Mouse (Mus musculus) embryonic facial prominence, embryonic 14.5 days (tissue): Measurements from ENCODE around the gene Cacnb3. TPM values are rescaled to one million over a fixed set of nuclear protein-coding genes. Genes with fewer than 3 reads are reported as not detected.

Experiments
- ATAC-seq: fragments of 200-750 bp; cut with Nextera tagmentation; 2 replicates; pipeline ENCODE4 v1.8.0; 2017; ENCODE audit warnings: low read depth, moderate number of reproducible peaks, moderate TSS enrichment
- DNase-seq: peaks from one replicate; pipeline ENCODE4 v3.0.0-alpha.2; 2015; ENCODE audit warnings: low spot score
- H3K27ac ChIP-seq: fragments of 300-500 bp; sonication (generic); replicated peaks from 2 replicates; pipeline ENCODE4 v1.5.1; 2014; ENCODE audit warnings: low read depth, mild to moderate bottlenecking, low read length, moderate library complexity
- H3K27me3 ChIP-seq: fragments of 300-500 bp; sonication (generic); replicated peaks from 2 replicates; pipeline ENCODE4 v1.6.1; 2014; ENCODE audit warnings: low read length; ENCODE audit not compliant: control insufficient read depth, insufficient read depth
- H3K36me3 ChIP-seq: fragments of 300-500 bp; sonication (generic); 2 replicates; pipeline ENCODE4 v1.6.1; 2014; ENCODE audit warnings: low read length, mixed read lengths; ENCODE audit not compliant: control insufficient read depth, insufficient read depth
- H3K4me1 ChIP-seq: fragments of 300-500 bp; sonication (generic); 2 replicates; pipeline ENCODE4 v1.6.1; 2014; ENCODE audit warnings: antibody characterized with exemption, low read length; ENCODE audit not compliant: control insufficient read depth, insufficient read depth
- H3K4me2 ChIP-seq: fragments of 300-500 bp; sonication (generic); 2 replicates; pipeline ENCODE4 v1.6.1; 2014; ENCODE audit warnings: low read depth, mild to moderate bottlenecking, low read length, moderate library complexity, mixed read lengths
- H3K4me3 ChIP-seq: fragments of 300-500 bp; sonication (generic); 2 replicates; pipeline ENCODE4 v1.5.1; 2014; ENCODE audit warnings: low read depth, mild to moderate bottlenecking, low read length
- H3K9ac ChIP-seq: fragments of 300-500 bp; sonication (generic); 2 replicates; pipeline ENCODE4 v1.6.1; 2014; ENCODE audit warnings: low read depth, mild to moderate bottlenecking, low read length, moderate library complexity, mixed read lengths
- H3K9me3 ChIP-seq: fragments of 300-500 bp; sonication (generic); 2 replicates; pipeline ENCODE4 v1.6.1; 2016; ENCODE audit warnings: low read length; ENCODE audit not compliant: control insufficient read depth
- WGBS: fragments of 180-500 bp; shearing (Covaris S2); extraction: QIAGEN DNeasy Blood & Tissue Kit; methylation state at CpG from one replicate; pipeline ENCODE4 v1.1.7; 2014; 5-methylcytosine and 5-hydroxymethylcytosine counted together
- polyA plus RNA-seq: library from polyadenylated mRNA; unstranded; fragments of >200 nt; fragmentation: Nextera tagmentation; extraction: Ambion mirVana; gene quantifications from 2 replicates; pipeline ENCODE4 v1.2.1, GENCODE M21; 2014

Cacnb3 gene
- polyA plus RNA-seq, 1 experiment from 2014 or later = 29.0 TPM

DNA sequence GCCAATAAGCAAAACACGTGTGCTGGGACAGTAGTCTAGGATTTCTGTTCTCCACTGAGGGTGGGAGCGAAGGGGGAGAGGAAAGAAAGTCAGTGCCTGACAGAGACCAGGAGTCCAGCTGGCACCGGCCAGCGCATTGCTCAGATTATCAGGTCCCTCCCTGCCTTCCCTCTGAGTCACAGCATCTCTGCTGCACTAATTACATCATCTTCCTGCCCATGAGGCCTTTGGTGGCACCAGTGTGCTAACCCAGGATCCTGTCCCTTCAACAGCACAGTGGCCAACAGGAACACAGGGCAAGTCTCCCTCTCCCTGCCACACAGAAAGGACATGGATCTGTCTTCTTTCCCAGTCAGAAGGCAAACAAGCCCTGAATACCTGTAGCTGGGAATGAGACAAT lies 42.0 kb downstream of the Cacnb3 start:
- Histone ChIP-seq H3K4me2 (no peak overlapping the region), H3K4me3 (no peak overlapping the region), H3K9ac (no peak overlapping the region), H3K27me3 (peaks cover 37% of the 10 kb centered on the region), H3K36me3 (no peaks in the 10 kb centered on the region), H3K4me1 (0 out of 2 replicates have a peak, but pooled peaks cover 4% of the 10 kb centered on the region), H3K27ac (no peak overlapping the region), H3K9me3 (no peaks in the 10 kb centered on the region)
- 78% methylated on average over 4 of the region's 4 CpGs for WGBS
- DNase-seq = no peak
- ATAC-seq = no peak

DNA sequence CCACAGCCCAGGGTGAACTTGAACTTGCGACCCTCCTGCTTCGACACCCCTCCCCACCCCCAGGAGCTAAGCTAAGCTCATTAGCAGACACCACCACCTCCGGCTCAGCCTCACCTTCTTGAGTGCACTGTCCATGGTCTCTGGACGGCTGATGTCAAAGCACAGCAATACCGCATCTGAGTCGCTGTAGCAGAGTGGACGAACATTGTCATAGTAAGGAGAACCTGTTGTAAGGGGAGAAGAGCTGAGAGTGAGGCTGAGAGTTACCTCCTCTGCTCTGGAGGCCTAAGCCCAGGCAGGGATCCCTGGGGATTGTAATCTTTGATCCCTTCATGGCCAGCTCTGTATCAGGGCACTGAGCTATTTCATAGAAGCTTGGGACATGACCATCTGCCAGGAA lies 43.1 kb downstream of the Cacnb3 start:
- H3K36me3 ChIP-seq = no peaks in the 10 kb centered on the region
- no peak overlapping the region for H3K4me2 ChIP-seq
- H3K4me1 ChIP-seq = 0 out of 2 replicates have a peak, but pooled peaks cover 4% of the 10 kb centered on the region
- H3K27me3 ChIP-seq = peaks cover 44% of the 10 kb centered on the region
- H3K4me3 ChIP-seq = no peak overlapping the region
- ATAC-seq (no peak), DNase-seq (no peak)
- H3K9me3 ChIP-seq = no peaks in the 10 kb centered on the region
- WGBS = 76% methylated on average over 7 of the region's 7 CpGs
- no peak overlapping the region for H3K27ac ChIP-seq
- H3K9ac ChIP-seq = no peak overlapping the region

DNA sequence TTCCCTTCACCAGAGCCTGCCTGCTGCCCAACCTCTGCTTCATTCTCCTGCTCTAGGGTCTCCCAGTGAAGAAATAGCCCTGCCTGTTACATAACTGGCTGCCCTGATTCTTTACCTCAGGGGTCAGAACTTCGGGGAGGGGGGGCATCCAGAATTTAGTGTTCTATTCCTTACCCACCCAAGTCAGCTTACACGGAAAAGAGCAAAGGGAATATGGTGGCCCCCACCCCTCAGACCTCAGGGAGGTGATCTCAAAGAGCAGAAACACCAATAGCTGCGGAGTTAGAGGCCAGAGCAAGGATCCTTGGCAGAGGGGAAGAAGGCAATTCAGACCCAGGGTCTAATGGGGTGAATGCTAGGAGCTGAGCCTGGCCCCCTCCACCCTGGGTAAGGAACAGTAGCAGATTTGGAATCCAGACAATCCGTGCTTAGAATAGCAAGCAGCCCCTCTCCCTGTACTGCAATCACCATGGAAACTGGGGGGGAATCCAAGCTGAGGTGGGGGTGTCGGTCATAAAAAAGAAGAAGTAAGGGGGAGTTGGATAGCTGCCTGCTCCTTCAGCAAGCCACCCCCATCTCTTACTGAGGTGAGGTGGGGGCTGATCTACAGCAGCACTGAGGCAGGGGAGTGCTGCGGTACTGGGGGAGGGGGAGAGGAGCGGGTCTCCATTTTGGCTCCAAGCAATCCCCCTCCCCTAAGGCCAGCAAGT lies 43.8 kb downstream of the Cacnb3 start:
- H3K4me1 ChIP-seq = 0 out of 2 replicates have a peak, but pooled peaks cover 4% of the 10 kb centered on the region
- H3K27ac ChIP-seq = no peak overlapping the region
- no peak overlapping the region for H3K9ac ChIP-seq
- ATAC-seq (no peak), DNase-seq (no peak)
- WGBS = 41% methylated on average over 7 of the region's 7 CpGs
- H3K9me3 ChIP-seq = no peaks in the 10 kb centered on the region
- peaks cover 44% of the 10 kb centered on the region for H3K27me3 ChIP-seq
- 0 out of 2 replicates have a peak overlapping the region, but pooled peaks have one; percentile 65 for H3K4me2 ChIP-seq
- no peaks in the 10 kb centered on the region for H3K36me3 ChIP-seq
- H3K4me3 ChIP-seq = no peak overlapping the region

DNA sequence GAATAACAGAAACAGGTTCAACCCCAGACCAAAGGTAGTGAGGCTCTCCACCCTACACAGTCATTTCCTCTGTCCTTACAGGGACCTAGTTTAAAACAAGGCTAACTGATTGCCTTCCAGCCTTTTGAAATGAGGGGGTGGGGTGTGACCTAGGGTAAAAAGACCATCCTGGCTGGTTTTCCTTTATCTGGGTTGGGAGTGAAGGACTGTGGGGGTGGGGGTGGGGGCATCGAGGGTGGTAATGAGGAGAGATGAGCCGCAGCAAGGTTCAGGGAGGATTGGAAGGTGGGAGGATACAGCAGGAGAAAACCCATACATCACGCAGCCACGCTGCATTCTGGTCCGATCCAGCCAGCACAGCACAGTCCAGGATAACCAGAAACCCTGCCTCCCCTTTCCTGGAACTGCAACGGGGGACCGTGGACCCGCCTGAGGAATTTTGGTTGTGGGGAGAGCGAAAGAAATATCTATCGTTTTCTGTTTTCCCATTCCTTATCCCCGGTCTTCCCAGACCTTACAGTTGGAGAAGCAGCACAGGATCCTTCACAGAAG lies 44.4 kb downstream of the Cacnb3 start:
- WGBS = 22% methylated on average over 11 of the region's 11 CpGs

DNA sequence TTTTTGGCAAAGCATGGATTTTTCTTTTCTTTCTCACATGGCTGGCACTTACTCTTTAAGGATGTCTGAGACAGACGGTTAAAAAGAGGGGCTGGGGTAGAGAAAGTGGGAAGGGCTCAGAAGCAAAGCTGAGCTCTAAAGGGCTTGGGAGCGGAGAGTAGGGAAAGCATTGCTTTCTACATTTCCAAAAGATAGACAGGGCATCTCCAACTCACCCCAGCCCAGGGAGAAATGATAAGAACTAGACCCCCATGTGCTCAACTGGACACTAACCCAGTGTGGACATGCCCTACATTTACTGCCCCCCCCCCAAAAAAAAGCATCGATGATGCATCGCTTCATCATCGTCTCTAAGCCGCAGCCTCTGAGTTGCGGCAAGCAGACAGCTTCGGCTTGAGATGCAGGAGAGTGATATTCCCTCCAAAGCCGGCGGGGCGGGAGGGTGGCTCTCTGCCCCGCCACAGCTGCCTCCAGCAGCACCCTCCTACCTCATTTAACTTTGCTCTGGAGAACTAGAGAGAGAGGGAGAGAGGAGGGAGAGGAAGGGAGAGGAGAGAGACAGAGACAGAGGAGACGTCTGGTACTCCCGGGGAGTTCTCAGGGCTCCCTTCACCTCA lies 45.1 kb downstream of the Cacnb3 start:
- Histone ChIP-seq H3K27ac (no peak overlapping the region), H3K9ac (no peak overlapping the region), H3K9me3 (no peaks in the 10 kb centered on the region), H3K27me3 (peaks cover 44% of the 10 kb centered on the region), H3K4me2 (peak overlapping the region; percentile 65; the same call in 1 of the 2 replicates), H3K36me3 (no peaks in the 10 kb centered on the region), H3K4me1 (0 out of 2 replicates have a peak, but pooled peaks cover 4% of the 10 kb centered on the region), H3K4me3 (no peak overlapping the region; the same call in 1 of the 2 replicates)
- DNase-seq (no peak), ATAC-seq (no peak)
- WGBS = 6% methylated on average over 14 of the region's 14 CpGs

More for the DNA sequence above, 44.4 kb downstream of the Cacnb3 start:
- Histone ChIP-seq H3K36me3 (no peaks in the 10 kb centered on the region), H3K4me2 (0 out of 2 replicates have a peak overlapping the region, but pooled peaks have one; percentile 65), H3K27me3 (peaks cover 44% of the 10 kb centered on the region), H3K4me1 (0 out of 2 replicates have a peak, but pooled peaks cover 4% of the 10 kb centered on the region), H3K9ac (0 out of 2 replicates have a peak overlapping the region, but pooled peaks have one; percentile 30), H3K27ac (no peak overlapping the region), H3K9me3 (no peaks in the 10 kb centered on the region), H3K4me3 (no peak overlapping the region; the same call in 1 of the 2 replicates)
- ATAC-seq (no peak), DNase-seq (no peak)

DNA sequence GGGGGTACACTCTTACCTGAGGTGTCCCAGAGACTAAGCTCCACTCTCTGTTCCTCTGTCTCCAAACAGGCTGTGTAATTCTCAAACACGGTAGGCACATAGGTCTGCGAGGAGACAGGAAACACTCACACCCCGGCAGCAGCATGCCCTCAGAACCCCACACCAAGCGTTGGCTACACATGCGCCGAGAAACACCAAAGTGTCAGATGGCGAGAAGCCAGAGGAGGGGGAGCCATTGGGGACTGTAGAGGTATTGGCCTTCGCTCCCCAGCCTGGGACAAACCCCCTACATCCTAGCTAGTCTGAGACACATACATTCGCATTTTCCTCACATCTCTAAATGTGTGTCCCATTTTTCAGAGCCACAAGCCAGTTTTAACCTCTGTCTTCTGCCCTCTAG lies 45.8 kb downstream of the Cacnb3 start:
- 1% methylated on average over 9 of the region's 9 CpGs for WGBS
- H3K9ac ChIP-seq = no peak overlapping the region
- peaks cover 44% of the 10 kb centered on the region for H3K27me3 ChIP-seq

DNA sequence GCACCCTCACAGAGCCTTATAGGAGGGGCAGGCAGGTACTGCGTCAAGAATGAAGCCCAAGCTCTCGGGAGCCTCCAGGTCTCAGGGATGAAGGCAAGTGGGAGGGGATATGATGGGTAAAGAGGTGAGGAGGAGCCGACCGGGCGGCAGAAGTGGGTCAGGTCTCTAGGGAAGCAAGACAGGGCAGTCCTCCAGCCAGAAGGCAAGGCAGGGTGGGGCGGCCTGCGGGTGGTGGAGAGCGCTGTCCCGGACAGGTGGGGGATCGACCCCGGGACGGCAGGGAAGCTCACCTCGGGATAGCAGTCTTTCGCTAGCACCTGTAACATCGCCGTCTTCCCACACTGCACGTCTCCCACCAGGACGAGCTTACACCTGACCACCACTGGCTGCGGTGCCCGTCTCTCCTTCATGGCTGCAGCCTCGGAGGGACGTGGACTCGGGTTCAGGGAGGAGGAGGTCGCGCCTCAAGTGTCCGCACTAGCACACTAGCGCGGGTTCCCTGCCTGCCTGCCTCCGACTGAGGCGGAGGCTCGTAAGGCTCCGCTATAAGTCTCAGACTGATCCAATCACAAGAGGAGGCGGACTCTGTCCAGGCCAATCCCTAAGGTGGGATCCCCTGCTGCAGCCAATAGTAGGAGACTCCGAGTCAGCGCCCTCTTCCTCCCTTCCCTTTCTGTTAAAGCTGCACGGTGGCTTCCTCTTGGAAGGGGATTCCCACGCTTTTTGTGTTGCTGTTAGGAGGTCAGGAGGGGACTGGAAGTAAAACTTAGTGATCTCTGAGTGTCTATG lies 46.5 kb downstream of the Cacnb3 start, which contains the start of gene Rnd1:
Rnd1 (minus strand) TSS at position 522 of the 789 bp plus-strand sequence.
- under 1% methylated on average over 25 of the region's 37 CpGs for WGBS
- Histone ChIP-seq H3K9me3 (no peaks in the 10 kb centered on the region), H3K27me3 (peaks cover 44% of the 10 kb centered on the region), H3K36me3 (no peaks in the 10 kb centered on the region), H3K4me1 (0 out of 2 replicates have a peak, but pooled peaks cover 4% of the 10 kb centered on the region), H3K4me3 (peak within 1 kb of the TSS; percentile 34), H3K4me2 (peak within 1 kb of the TSS; percentile 65), H3K27ac (no peak within 1 kb of the TSS), H3K9ac (peak within 1 kb of the TSS; percentile 16; the same call in 1 of the 2 replicates)
- DNase-seq = peak; percentile 95
- peak; percentile 100 for ATAC-seq

More for the DNA sequence above, 45.8 kb downstream of the Cacnb3 start:
- H3K36me3 ChIP-seq = no peaks in the 10 kb centered on the region
- no peak for DNase-seq
- no peak overlapping the region for H3K27ac ChIP-seq
- no peak for ATAC-seq
- H3K4me3 ChIP-seq = peak overlapping the region; percentile 34
- H3K4me1 ChIP-seq = 0 out of 2 replicates have a peak, but pooled peaks cover 4% of the 10 kb centered on the region
- H3K4me2 ChIP-seq = peak overlapping the region; percentile 65
- H3K9me3 ChIP-seq = no peaks in the 10 kb centered on the region

DNA sequence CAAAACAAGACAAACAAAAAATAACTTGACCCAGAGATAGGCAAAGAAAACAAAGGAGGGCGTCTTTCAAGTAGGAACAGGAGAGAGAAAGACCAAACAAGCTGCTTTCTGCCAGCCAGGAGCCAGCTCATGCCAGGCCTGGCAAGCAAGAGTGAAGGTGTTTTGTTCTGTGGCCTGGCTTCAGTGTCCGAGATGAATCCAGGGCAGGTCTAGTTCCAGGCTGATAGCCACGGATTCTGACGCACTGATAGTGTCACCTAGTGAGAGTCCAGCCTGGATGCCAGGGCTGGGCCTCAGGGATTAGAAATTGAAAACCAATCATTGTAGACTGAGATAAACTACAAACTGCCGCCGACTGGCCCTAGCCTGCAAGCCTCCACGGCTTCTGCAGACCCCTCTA lies 47.3 kb downstream of the Cacnb3 start:
- WGBS = 70% methylated on average over 7 of the region's 7 CpGs
- H3K27me3 ChIP-seq = peaks cover 44% of the 10 kb centered on the region

More for the DNA sequence above, 47.3 kb downstream of the Cacnb3 start:
- H3K4me1 ChIP-seq = 0 out of 2 replicates have a peak, but pooled peaks cover 4% of the 10 kb centered on the region
- no peak overlapping the region for H3K4me3 ChIP-seq
- H3K4me2 ChIP-seq = no peak overlapping the region
- no peak for DNase-seq
- H3K9ac ChIP-seq = no peak overlapping the region
- H3K27ac ChIP-seq = no peak overlapping the region
- H3K36me3 ChIP-seq = no peaks in the 10 kb centered on the region
- no peak for ATAC-seq
- H3K9me3 ChIP-seq = no peaks in the 10 kb centered on the region
